Mouse (Mus musculus) adrenal gland, postnatal 10 days (tissue): ENCODE measurements around the gene Cysrt1. TPM values are rescaled to one million over a fixed set of nuclear protein-coding genes. Genes with fewer than 3 reads are reported as not detected.
A peak's percentile ranks its signal among the peaks of the same experiment; 100 is the strongest.

ENCODE experiments used
- DNase-seq: peaks from one replicate; pipeline ENCODE4 v3.0.0; 2021; ENCODE audit warnings: mixed read lengths
- total RNA-seq, 2 experiments: library from RNA; stranded (reverse); gene quantifications; 2 replicates each; pipeline ENCODE4 v1.2.3; 2021

The Cysrt1 gene
- total RNA-seq, 2 experiments from 2014 or later = not detected

- DNase-seq = no peak
These were observed 7.6 kb downstream of the Cysrt1 start for GRCm38 (mm10) chr2:25234551-25235220.

GRCm38 (mm10) chr2:25234050-25234449, 8.2 kb downstream of the Cysrt1 start, which contains the start of gene Slc34a3:
Gene Slc34a3 (minus strand): TSS chr2:25234364.
- no peak for DNase-seq

GRCm38 (mm10) chr2:25233421-25233820, 8.8 kb downstream of the Cysrt1 start:
- no peak for DNase-seq

GRCm38 (mm10) chr2:25231038-25231437, 11.2 kb downstream of the Cysrt1 start:
- DNase-seq = no peak

- no peak for DNase-seq
These were observed 11.7 kb downstream of the Cysrt1 start for GRCm38 (mm10) chr2:25230581-25230980.

- no peak for DNase-seq
These were observed 12.7 kb downstream of the Cysrt1 start for GRCm38 (mm10) chr2:25229582-25229981.

- no peak for DNase-seq
These were observed 13.2 kb downstream of the Cysrt1 start for GRCm38 (mm10) chr2:25228995-25229530.

- peak; percentile 91 for DNase-seq
These were observed 13.8 kb downstream of the Cysrt1 start for GRCm38 (mm10) chr2:25228431-25228889.

GRCm38 (mm10) chr2:25227406-25227805, 14.8 kb downstream of the Cysrt1 start:
- no peak for DNase-seq

GRCm38 (mm10) chr2:25226864-25227263, 15.4 kb downstream of the Cysrt1 start:
- peak; percentile 70 for DNase-seq

- no peak for DNase-seq
These were observed 16.4 kb downstream of the Cysrt1 start for GRCm38 (mm10) chr2:25225811-25226379.

- DNase-seq = peak; percentile 97
These were observed 17.2 kb downstream of the Cysrt1 start for GRCm38 (mm10) chr2:25224766-25225752.

GRCm38 (mm10) chr2:25224492-25224765, 17.8 kb downstream of the Cysrt1 start, which contains the start of gene Tubb4b:
Gene Tubb4b (minus strand): TSS chr2:25224702.
- no peak for DNase-seq

- DNase-seq = peak; percentile 92
These were observed 18.4 kb downstream of the Cysrt1 start for GRCm38 (mm10) chr2:25223681-25224491.

- no peak for DNase-seq
These were observed 20.9 kb downstream of the Cysrt1 start for GRCm38 (mm10) chr2:25221331-25221772.

- no peak for DNase-seq
These were observed 23.8 kb downstream of the Cysrt1 start, which contains the start of gene Fam166a for GRCm38 (mm10) chr2:25218445-25218844. Gene Fam166a (plus strand): TSS chr2:25218745.

- no peak for DNase-seq
These were observed 24.6 kb downstream of the Cysrt1 start for GRCm38 (mm10) chr2:25217666-25218065.

- DNase-seq = no peak
These were observed 27.8 kb downstream of the Cysrt1 start, which contains the start of gene Stpg3 for GRCm38 (mm10) chr2:25214444-25214843. Gene Stpg3 (minus strand): TSS chr2:25214637.

- DNase-seq = no peak
These were observed 28.9 kb downstream of the Cysrt1 start for GRCm38 (mm10) chr2:25213266-25213865.

- peak; percentile 94 for DNase-seq
These were observed 31.1 kb downstream of the Cysrt1 start, which contains the start of gene Nelfb for GRCm38 (mm10) chr2:25211121-25211670. Gene Nelfb (minus strand): TSS chr2:25211489.
